Mouse (Mus musculus): Measurements from ENCODE around the gene Spink8. TPM values are rescaled to one million over a fixed set of nuclear protein-coding genes. Genes with fewer than 3 reads are reported as not detected.
"Not testable (repeated sequence)": the region's sequence is repeated elsewhere in the genome, so short reads cannot be mapped to it uniquely, and the experiment has no call there.

Spink8 gene
- not detected in 2 replicates for total RNA-seq (2017)

GRCm38 (mm10) chr9:109811980-109812379, at the start of gene Spink8:
TSS of gene Spink8 (plus strand) at chr9:109812280.
- no peak for ATAC-seq (replicated peaks; ENCODE audit: low read depth, poor library complexity, severe bottlenecking)

GRCm38 (mm10) chr9:109766841-109767240, 45.2 kb upstream of the Spink8 start:
- not testable (repeated sequence) for ATAC-seq (replicated peaks; ENCODE audit: low read depth, poor library complexity, severe bottlenecking)

GRCm38 (mm10) chr9:109790570-109790969, 21.5 kb upstream of the Spink8 start, which contains the start of gene Fbxw27:
TSS of gene Fbxw27 (minus strand) at chr9:109790670.
- not testable (repeated sequence) for ATAC-seq (replicated peaks; ENCODE audit: low read depth, poor library complexity, severe bottlenecking)

GRCm38 (mm10) chr9:109795221-109795620, 16.9 kb upstream of the Spink8 start:
- no peak for ATAC-seq (replicated peaks; ENCODE audit: low read depth, poor library complexity, severe bottlenecking)

GRCm38 (mm10) chr9:109795811-109796210, 16.3 kb upstream of the Spink8 start:
- no peak for ATAC-seq (replicated peaks; ENCODE audit: low read depth, poor library complexity, severe bottlenecking)

- ATAC-seq (replicated peaks; ENCODE audit: low read depth, poor library complexity, severe bottlenecking), result peak; percentile 58; the same call in 1 of the 2 replicates
Observed at GRCm38 (mm10) chr9:109798051-109798450, 14.0 kb upstream of the Spink8 start.

- not testable (repeated sequence) for ATAC-seq (replicated peaks; ENCODE audit: low read depth, poor library complexity, severe bottlenecking)
Observed at GRCm38 (mm10) chr9:109805596-109805995, 6.5 kb upstream of the Spink8 start.

- ATAC-seq (replicated peaks; ENCODE audit: low read depth, poor library complexity, severe bottlenecking), result no peak
Observed at GRCm38 (mm10) chr9:109806260-109806659, 5.8 kb upstream of the Spink8 start.

- ATAC-seq (replicated peaks; ENCODE audit: low read depth, poor library complexity, severe bottlenecking), result no peak
Observed at GRCm38 (mm10) chr9:109806695-109807293, 5.3 kb upstream of the Spink8 start.

- ATAC-seq (replicated peaks; ENCODE audit: low read depth, poor library complexity, severe bottlenecking), result no peak
Observed at GRCm38 (mm10) chr9:109807898-109808297, 4.2 kb upstream of the Spink8 start.

GRCm38 (mm10) chr9:109813424-109813823, 1.3 kb downstream of the Spink8 start:
- ATAC-seq (replicated peaks; ENCODE audit: low read depth, poor library complexity, severe bottlenecking), result no peak

GRCm38 (mm10) chr9:109816341-109816740, 4.3 kb downstream of the Spink8 start:
- ATAC-seq (replicated peaks; ENCODE audit: low read depth, poor library complexity, severe bottlenecking), result no peak

GRCm38 (mm10) chr9:109825739-109826138, 13.7 kb downstream of the Spink8 start:
- ATAC-seq (replicated peaks; ENCODE audit: low read depth, poor library complexity, severe bottlenecking), result no peak

- ATAC-seq (replicated peaks; ENCODE audit: low read depth, poor library complexity, severe bottlenecking), result no peak
Observed at GRCm38 (mm10) chr9:109826181-109826580, 14.1 kb downstream of the Spink8 start.

- ATAC-seq (replicated peaks; ENCODE audit: low read depth, poor library complexity, severe bottlenecking), result peak; percentile 99
Observed at GRCm38 (mm10) chr9:109832391-109833087, 20.5 kb downstream of the Spink8 start, which contains the start of gene Nme6. TSS of gene Nme6 (plus strand) at chr9:109832749.

- ATAC-seq (replicated peaks; ENCODE audit: low read depth, poor library complexity, severe bottlenecking), result no peak
Observed at GRCm38 (mm10) chr9:109833088-109833412, 21.0 kb downstream of the Spink8 start.

- ATAC-seq (replicated peaks; ENCODE audit: low read depth, poor library complexity, severe bottlenecking), result peak; percentile 66
Observed at GRCm38 (mm10) chr9:109849312-109849758, 37.3 kb downstream of the Spink8 start, which contains the start of gene Camp. TSS of gene Camp (minus strand) at chr9:109849617.

- no peak for ATAC-seq (replicated peaks; ENCODE audit: low read depth, poor library complexity, severe bottlenecking)
Observed at GRCm38 (mm10) chr9:109850099-109850498, 38.0 kb downstream of the Spink8 start.

GRCm38 (mm10) chr9:109854341-109854740, 42.3 kb downstream of the Spink8 start:
- ATAC-seq (replicated peaks; ENCODE audit: low read depth, poor library complexity, severe bottlenecking), result no peak

GRCm38 (mm10) chr9:109855947-109856346, 43.9 kb downstream of the Spink8 start:
- ATAC-seq (replicated peaks; ENCODE audit: low read depth, poor library complexity, severe bottlenecking), result no peak

GRCm38 (mm10) chr9:109862397-109863044, 50.4 kb downstream of the Spink8 start:
- ATAC-seq (replicated peaks; ENCODE audit: low read depth, poor library complexity, severe bottlenecking), result peak; percentile 77
